Mouse (Mus musculus) neutrophil, adult 65 days (primary cell): ENCODE data around the gene Cntnap1. TPM values are rescaled to one million over a fixed set of nuclear protein-coding genes. Genes with fewer than 3 reads are reported as not detected.

Experiments
- total RNA-seq: library from RNA; stranded (reverse); gene quantifications from 2 replicates; pipeline ENCODE4 v1.2.4, GENCODE M21; 2023

Cntnap1 gene
- 0.66 TPM in 2 replicates for total RNA-seq

DNA sequence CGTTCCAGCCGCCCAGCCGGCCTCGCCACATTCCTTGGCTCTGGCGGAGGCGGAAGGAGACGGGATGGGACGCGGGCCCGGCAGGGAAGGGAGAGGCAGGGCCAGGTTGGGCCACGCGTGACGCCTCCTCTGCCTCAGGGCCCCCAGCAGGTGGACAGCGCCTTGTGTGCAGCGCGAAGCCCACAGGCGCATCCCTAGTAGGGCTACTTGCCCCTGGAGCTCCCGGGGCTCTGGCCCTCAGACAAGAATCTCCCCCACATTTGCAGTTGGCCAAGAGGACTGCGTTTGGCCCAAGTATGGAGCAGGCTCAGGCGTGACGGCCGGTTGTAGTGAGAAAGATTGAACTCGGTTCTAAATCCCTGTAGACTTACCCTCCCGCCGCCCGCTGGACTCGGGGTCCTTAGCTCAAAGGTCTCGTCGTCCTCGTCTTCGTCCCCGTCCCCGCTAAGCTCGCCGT lies at the start of gene Cntnap1:
TSS of gene Cntnap1 (plus strand) at position 170 of the 457 bp plus-strand sequence.

DNA sequence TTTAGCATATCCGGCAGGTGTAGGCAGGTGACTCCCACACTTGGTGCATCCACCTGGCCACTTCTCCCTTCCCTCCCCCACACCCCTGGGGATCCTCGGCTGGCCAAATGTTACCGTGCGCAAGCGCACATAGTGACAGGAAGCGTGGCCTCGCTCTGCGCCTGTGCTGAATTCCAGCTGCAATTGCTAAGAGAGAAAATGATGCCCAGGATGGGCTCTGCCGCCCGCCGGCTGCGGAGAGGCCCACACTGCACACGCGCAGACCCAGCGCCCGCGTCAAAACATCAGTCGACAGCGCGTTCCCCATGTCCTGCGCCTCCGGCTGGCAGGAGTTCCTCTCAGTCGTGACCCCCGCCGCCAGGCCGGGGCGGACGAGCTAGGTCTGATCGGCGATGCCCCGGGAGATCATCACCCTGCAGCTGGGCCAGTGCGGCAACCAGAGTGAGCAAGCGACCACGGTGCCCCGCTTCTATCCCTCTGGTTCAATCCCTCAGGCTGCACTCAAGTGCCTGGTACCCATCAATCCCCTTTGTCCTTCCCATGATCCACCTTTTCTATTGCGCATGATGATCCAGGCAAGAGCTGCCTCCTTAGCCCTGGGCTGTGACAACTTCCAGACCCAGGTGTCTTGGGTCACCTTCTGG lies 14.5 kb upstream of the Cntnap1 start, which contains the start of gene Tubg2:
TSS of gene Tubg2 (plus strand) at position 180 of the 644 bp plus-strand sequence.

DNA sequence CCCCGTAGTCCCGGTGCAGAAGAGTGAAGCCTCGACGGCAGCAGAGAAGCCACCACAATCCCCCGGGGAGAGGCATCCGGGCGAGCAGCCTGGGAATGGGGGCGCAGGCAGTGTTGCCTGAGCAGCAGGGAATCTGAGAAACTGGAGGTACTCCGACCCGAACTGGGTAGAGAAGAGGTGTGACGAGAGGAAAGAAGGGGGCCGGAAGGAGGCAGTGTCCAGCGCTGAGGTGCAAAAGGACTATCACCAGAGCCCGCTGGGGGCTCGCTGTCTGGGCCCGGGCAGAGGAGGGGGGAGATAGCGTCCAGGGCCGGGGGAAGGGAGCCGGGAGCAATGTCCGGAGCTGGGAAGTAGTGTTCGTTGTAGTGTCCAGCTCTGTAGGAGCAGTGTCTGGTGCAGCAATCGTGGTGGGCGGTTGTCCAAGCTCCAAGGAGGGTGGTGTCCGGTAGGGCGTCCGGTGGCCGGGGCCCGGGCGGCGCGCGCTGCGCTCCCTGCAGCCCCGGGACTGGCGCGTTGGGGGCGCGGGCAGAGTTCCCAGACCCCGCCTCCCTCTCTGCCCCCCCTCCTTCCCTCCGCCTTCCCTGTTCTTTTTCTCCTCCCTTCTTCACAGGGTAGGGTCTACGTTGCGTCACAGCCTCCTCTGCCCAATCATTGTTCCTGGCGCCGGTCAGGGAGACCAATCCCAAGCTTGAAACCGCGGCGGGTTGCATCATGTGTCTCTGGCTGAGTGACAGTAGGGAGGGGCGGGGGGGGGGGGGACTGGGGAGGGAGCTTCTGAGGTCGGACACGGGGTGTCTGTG lies 688 bp downstream of the Cntnap1 start, which contains the start of gene Plekhh3:
TSS of gene Plekhh3 (minus strand) at position 541 of the 800 bp plus-strand sequence.

DNA sequence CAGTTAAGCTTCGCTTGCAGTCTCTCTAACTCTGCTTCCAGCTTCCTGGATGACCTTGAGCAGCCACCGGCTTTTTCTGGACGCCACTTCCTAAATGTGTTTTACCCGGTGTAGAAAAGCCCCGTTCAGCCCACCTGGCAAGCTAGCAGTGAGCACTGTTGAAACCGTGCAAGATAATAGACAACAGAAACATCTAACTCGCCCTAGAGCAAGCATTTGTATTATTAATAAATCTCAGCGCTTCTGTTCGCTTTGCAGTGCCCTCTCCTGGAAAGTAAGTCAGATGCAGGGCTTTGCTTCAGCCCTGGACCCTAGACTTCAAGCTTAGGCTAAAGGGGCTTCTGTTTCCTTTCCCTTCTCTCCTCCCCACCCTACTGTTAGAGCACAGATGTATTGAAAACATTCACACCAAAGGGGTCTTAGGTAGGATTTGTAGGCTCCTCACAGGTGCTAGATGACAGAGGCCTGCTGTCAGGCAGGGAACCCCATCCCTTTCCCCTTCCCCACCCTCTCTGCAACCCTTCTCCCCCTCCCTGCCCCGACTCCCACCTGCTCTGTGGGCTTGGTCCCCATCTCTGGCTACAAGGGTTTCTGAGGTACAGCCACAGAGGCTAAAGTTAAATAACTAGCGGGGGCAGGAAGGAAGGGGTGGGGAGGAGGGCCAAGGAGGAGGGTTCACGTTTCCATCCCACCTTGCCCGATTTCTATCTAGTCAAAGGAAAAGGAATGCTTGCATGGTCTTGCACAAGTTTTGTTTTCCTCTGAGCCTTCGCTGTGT lies 4.7 kb downstream of the Cntnap1 start, which contains the start of gene Ccr10:
TSS of gene Ccr10 (minus strand) at position 593 of the 778 bp plus-strand sequence.

DNA sequence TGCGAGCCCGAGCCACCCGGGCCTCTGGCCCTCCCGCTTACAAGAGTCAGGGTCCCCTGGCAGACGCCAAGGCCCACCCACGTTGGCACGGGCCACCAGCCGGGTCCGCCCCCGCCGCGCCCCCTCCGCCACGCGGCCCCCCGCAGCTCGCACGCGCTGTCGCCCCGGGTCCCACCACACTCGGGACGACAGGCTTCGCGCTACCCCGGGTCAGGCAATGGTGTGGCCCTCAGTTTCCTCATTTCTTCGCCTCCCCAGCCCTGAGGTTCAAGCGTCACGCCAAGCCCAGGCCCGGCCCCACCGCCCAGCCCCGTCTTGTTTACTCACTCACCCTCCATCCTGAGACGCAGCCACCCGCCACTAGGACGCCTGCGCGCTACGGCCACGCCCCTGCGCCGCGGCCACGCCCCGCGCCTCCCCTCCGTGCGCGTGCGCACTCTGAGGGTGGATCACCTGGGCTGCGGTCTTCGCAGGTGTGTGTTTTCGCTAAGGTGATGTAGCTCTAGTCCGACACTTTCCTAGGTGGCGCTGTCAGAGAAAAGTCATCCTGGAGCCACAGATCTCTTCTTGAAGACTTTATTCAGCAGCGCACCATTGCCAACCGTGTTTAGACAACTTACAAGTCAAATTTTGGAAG lies 55.9 kb downstream of the Cntnap1 start, which contains the start of gene Ezh1:
TSS of gene Ezh1 (minus strand) at position 399 of the 637 bp plus-strand sequence.

Other genes starting within 250 kb of the Cntnap1 start
- 385 and 488 TPM in 2 replicates for gene Stat3, start 231.0 kb upstream of the Cntnap1 start, total RNA-seq
- gene Cavin1, start 199.6 kb upstream of the Cntnap1 start, total RNA-seq, result 0.48 and 0.98 TPM in 2 replicates
- 85.5 and 131 TPM in 2 replicates for gene Atp6v0a1, start 161.1 kb upstream of the Cntnap1 start, total RNA-seq
- 6.4 and 8.0 TPM in 2 replicates for gene Naglu, start 100.5 kb upstream of the Cntnap1 start, total RNA-seq
- gene Hsd17b1, start 92.1 kb upstream of the Cntnap1 start, total RNA-seq, result 1.2 and 1.9 TPM in 2 replicates
- 9.2 and 9.9 TPM in 2 replicates for gene Coasy, start 88.0 kb upstream of the Cntnap1 start, total RNA-seq
- gene Mlx, start 83.2 kb upstream of the Cntnap1 start, total RNA-seq, result 34.2 and 43.5 TPM in 2 replicates
- 3.6 and 3.7 TPM in 2 replicates for gene Psmc3ip, start 75.1 kb upstream of the Cntnap1 start, total RNA-seq
- 24.0 and 28.6 TPM in 2 replicates for gene Retreg3, start 50.6 kb upstream of the Cntnap1 start, total RNA-seq
- gene Tubg1, start 50.6 kb upstream of the Cntnap1 start, total RNA-seq, result 9.6 and 12.6 TPM in 2 replicates
- 0.59 and 1.2 TPM in 2 replicates for gene Tubg2, start 14.6 kb upstream of the Cntnap1 start, total RNA-seq
- gene Plekhh3, start 828 bp downstream of the Cntnap1 start, total RNA-seq, result 1.9 and 2.7 TPM in 2 replicates
- 0.29 and 0.63 TPM in 2 replicates for gene Ccr10, start 4.9 kb downstream of the Cntnap1 start, total RNA-seq
- gene Ezh1, start 55.9 kb downstream of the Cntnap1 start, total RNA-seq, result 36.3 and 45.9 TPM in 2 replicates
- 0.41 TPM in 1 of 2 replicates, not detected in the other for gene Ramp2, start 75.5 kb downstream of the Cntnap1 start, total RNA-seq
- 63.2 and 66.1 TPM in 2 replicates for gene Vps25, start 83.2 kb downstream of the Cntnap1 start, total RNA-seq
- 1.9 and 2.3 TPM in 2 replicates for gene Wnk4, start 90.0 kb downstream of the Cntnap1 start, total RNA-seq
- gene Cntd1, start 108.5 kb downstream of the Cntnap1 start, total RNA-seq, result 0.32 and 0.43 TPM in 2 replicates
- 25.3 and 30.8 TPM in 2 replicates for gene Coa3, start 108.6 kb downstream of the Cntnap1 start, total RNA-seq
- gene Becn1, start 131.8 kb downstream of the Cntnap1 start, total RNA-seq, result 150 and 240 TPM in 2 replicates
- 59.9 and 64.2 TPM in 2 replicates for gene Psme3, start 145.7 kb downstream of the Cntnap1 start, total RNA-seq
- 2.7 and 4.6 TPM in 2 replicates for gene Aoc2, start 154.5 kb downstream of the Cntnap1 start, total RNA-seq
- gene Aoc3, start 160.1 kb downstream of the Cntnap1 start, total RNA-seq, result not detected in 2 replicates
- gene G6pc, start 197.0 kb downstream of the Cntnap1 start, total RNA-seq, result not detected in 2 replicates
- gene Aarsd1, start 247.1 kb downstream of the Cntnap1 start, total RNA-seq, result 12.1 and 12.4 TPM in 2 replicates